Mouse (Mus musculus): Measurements from ENCODE around the gene Gm10251.
A peak's percentile ranks its signal among the peaks of the same experiment; 100 is the strongest.
"Not testable (repeated sequence)": the region's sequence is repeated elsewhere in the genome, so short reads cannot be mapped to it uniquely, and the experiment has no call there.

Gene Gm10251

DNA sequence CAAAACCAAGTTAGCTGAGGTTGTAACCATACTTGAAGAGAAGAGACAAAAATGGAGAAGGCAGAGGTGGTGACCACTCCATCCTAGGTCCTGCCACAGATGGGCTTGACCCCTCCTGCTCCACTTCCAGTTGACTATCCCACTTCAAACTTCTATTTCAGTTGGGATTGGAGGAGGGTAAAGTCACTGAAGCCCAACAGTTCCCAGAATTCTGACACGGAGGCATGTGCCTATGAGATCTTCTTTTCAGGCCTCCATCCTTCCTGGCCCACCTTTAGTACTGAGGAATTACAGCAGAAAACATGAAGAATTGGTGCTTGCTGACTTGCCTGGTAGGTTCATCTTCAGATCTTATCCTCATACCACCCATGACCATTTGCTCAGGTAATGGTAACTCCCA lies at the start of gene Gm10251:
TSS of gene Gm10251 (minus strand) at position 101 of the 400 bp plus-strand sequence.
- not testable (repeated sequence) for DNase-seq (ENCODE audit: low spot score)

DNA sequence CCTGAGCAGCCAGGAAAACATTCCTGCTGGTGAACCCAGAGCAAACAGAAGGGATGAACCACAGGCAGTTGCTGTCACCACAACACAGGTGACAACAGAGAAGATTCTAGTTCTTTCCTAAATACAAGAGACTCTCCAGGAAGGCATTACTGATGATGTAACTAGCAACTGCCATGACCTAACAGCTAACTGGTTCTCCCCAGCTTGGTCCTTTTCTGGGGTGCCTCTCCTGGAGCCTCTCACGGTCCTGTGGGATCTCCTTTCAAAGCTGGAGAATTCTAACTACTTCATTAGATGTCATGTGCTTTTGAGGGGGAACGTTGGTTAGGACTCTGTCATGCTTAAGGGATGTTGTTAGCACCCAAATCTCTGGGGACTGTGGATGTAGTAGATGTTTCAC lies 36.2 kb upstream of the Gm10251 start, which contains the start of gene Gm8050:
TSS of gene Gm8050 (minus strand) at position 101 of the 400 bp plus-strand sequence.
- DNase-seq (ENCODE audit: low spot score), result not testable (repeated sequence)

- not testable (repeated sequence) for DNase-seq (ENCODE audit: low spot score)
Observed at GRCm38 (mm10) chr14:6622318-6622717, 61.7 kb downstream of the Gm10251 start, which contains the start of gene Gm3460. Gene Gm3460, minus strand, starts transcription at chr14:6622418.

- DNase-seq (ENCODE audit: low spot score), result peak; percentile 2
Observed at GRCm38 (mm10) chr14:6606436-6606835, 77.5 kb downstream of the Gm10251 start.

DNA sequence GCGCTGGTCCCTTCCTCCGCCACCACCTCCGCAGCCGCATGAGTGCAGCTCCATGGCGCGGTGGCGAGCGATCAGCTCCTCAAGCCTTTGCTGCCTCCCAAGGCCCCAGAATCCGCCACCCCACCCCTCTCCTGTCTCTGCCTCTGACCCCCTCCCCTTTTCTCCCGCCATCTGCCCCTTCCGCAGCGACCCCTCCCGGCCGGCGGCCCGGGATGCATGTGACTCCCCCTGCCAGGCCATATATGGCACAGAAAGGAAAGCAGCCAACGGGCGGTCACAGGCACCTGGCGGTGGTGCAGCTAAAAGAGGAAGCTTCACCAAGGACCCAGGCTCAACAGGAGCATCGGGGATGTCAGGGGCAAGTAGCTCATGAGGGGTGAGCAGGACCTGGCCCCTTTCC lies 79.0 kb downstream of the Gm10251 start:
- peak; percentile 16 for DNase-seq (ENCODE audit: low spot score)

- DNase-seq (ENCODE audit: low spot score), result peak; percentile 5
Observed at GRCm38 (mm10) chr14:6604551-6604950, 79.4 kb downstream of the Gm10251 start.

DNA sequence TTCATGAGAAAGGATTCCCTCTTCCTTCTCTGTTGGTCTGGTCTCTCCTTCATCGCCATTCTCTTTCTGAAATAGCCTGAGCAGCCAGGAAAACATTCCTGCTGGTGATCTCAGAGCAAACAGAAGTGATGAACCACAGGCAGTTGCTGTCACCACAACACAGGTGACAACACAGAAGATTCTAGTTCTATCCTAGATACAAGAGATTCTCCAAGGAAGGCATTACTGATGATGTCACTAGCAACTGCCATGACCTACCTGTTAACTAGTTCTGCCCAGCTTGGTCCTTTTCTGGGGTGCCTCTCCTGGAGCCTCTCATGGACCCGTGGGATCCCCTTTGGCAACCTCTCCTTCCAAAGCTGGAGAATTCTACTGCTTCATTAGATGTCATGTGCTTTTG lies 93.5 kb downstream of the Gm10251 start, which contains the start of gene Gm3629:
TSS of gene Gm3629 (minus strand) at position 101 of the 400 bp plus-strand sequence.
- not testable (repeated sequence) for DNase-seq (ENCODE audit: low spot score)
